Mouse (Mus musculus): ENCODE results near the gene Nfu1.

Gene Nfu1

DNA sequence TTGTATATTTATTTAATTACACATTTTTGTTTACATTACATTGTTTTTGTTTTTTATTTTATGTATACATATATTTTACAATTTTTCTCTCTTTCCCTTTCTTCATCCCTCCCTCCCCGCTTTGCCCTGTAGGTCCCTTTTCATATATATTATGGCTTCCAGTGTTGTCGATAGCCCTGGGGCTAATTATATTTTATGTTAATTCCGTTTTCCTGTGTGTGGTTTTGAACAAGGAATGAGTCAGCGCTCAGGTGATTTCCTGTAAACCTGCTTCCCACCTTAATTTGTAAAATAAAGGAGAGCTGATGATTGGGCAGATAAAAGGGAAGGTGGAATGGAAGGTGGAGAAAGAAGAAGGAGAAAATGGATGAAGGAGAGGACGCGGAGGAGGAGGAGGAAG is at the start of gene Nfu1:
Gene Nfu1, plus strand, starts transcription at position 350 of the 400 bp plus-strand sequence.
- DNase-seq (ENCODE audit: low spot score in 2 of 2), result no peak

DNA sequence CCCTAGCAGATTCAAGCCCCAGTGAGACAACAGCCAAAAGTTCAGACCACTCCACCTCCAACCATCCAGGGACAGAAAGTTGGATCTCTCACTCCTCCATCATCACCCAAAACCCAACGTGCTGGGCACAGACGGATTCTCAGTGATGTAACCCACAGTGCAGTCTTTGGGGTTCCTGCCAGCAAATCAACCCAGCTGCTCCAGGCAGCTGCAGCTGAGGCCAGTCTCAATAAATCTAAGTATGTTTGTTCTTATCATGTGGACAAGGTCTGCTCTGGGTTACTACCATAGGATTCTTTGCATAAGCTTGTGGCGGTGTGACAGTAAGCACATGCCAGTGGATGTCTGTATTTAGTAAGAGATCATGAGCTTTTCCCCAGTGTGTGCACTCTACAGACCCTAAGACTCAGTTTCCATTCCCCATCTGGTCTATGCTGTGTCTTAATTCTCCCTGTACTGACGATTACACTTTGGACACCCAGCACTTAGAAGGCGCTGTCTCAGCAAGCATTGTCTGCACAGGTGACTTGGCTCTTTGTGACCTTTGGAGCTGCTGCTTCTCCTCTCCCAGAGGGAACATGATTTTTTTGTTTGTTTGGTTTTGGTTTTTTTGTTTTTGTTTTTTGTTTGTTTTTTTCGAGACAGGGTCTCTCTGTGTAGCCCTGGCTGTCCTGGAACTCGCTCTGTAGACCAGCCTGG is 44.9 kb upstream of the Nfu1 start:
- DNase-seq (ENCODE audit: low spot score in 2 of 2), result no peak

DNA sequence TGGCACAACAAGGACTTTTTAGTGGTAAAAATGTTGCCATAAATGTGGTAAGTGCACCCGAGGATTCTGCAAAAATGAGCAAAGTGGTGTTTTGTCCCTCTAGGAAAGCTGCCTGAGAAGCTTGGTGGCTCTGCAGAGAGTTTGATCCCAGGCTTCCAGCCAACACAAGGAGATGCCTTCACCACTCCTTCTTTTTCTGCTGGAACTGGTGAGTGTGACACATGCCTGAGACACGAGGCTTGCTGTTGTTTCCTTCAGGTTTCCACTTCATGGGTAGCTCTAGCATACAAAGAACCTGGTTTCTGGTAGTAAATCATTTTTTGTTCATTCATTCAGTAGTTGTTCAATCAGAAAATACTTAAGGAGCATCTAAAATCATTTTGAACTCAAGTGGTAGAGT is 41.9 kb upstream of the Nfu1 start:
- no peak for DNase-seq (ENCODE audit: low spot score in 2 of 2)

DNA sequence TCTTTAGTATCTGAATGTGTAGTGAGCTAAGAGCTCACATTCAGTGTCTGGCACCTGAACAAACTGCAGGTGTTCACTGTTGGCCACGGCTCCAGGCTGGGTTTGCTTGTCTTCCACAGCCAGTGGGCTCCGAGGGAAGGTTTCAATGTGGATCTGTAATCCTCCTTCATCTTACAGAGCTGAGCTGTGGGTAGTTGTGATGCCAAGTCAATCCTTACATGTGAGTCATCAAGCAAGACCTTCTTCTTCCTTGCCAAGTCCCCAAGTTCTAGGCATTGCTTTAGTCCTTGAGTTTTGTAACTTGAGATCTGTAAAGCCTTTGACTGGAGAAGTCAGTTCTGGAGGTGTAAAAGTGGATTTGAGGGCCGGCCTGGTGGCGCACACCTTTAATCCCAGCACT is 35.1 kb upstream of the Nfu1 start:
- DNase-seq (ENCODE audit: low spot score in 2 of 2), result no peak

DNA sequence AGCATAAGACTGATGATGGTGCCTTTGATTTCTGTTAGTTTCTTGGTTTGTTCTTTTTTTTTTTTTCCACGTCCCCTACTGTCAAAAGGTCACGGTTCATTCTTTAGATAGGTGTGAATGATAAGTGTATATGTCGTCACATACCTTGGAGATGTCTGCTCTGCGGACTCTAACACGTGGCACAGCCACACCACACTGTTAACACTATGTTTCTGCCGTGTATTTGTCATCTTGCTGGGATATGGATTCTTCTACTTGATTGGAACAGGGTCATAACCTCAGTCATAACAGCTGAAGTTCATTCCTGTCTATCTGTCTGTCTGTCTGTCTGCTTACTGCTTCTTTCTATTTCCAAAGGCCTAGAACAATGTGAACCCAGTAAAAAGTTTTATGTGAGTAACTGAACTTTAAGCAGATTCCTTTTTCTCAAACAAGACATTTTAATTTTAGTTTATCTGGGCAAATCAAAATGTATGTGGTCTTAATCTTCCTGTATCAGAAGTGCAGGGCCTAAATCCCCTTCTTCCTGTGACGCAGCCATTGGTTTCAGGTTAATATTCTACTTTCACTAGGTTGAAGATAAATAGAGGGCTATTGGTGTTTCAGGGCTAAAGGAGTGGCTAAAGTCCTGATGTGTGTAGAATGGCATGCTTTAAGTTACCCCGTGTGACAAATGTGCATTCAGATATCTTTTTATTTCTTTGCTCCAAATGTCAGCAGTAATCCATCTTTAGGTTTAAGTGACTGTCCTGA is 30.7 kb upstream of the Nfu1 start:
- no peak for DNase-seq (ENCODE audit: low spot score in 2 of 2)

DNA sequence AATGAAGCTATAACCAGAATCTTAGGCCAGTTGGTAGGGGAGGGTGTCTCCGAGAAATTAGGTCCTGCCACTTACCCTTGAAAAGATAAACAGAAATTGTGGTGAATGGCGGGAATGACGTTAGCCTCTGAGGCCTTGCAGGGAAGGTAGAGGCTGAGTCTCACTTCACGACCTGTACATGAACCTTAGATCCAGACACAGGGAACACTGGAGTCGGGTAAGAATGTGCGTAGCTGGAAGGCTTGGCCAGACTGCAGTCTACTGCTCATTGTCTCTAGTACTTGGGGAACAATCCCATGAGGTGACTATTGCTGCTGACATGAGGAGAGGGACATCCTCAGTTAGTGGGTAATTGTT is 30.1 kb upstream of the Nfu1 start:
- no peak for DNase-seq (ENCODE audit: low spot score in 2 of 2)

DNA sequence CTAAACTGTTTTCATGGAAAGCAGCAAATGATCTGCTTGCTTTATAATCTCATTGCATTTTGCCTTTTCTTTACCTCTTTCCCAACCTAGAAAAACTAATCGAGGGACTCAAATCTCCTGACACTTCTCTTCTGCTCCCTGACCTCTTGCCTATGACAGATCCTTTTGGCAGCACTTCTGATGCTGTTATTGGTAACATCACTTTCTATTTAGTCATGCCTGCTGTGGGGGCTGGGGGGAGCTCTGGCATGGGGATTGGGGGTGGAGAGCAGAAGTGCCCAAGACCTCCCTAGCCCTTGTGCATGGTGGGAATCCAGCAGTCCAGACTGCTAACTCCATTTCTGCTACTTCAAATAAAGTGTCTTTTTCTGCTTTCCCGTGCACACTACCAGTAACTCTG is 27.8 kb upstream of the Nfu1 start:
- DNase-seq (ENCODE audit: low spot score in 2 of 2), result no peak

DNA sequence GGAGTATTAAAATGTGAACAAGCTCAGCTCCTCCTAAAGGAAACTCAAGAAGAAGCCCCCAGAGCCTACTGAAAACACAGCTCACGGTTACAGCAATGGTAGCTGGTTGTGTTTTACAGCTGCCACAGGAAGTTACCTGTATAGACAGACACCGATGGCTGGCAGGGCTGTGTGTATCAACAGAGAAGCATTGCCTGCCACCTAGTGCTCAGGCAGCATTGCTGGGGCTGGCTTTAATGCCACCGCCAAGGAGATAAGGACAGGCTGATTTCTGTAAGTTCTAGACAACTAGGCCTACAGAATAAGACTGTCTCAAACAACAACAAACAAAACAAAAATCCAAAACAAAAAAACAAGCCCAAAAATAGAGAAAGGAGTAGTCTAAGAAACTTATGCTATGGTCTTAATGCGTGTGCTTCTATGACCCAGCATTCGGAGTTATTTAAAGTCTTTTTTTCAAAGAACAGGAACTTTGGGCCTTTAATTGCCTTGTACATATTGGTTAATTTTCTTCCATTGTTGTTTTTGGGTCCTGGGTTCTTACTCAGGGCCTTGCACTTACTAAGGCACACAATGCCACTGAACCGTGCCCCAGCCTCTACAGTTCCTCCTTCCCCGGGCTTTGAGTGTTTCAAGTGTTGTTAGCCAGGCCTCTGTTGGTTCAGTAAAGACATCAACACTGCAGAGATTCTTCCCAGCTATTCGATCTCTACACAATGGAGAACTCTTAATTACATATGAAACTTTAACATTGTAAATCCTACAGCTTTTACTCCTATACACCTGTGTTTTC is 23.5 kb upstream of the Nfu1 start:
- DNase-seq (ENCODE audit: low spot score in 2 of 2), result no peak

DNA sequence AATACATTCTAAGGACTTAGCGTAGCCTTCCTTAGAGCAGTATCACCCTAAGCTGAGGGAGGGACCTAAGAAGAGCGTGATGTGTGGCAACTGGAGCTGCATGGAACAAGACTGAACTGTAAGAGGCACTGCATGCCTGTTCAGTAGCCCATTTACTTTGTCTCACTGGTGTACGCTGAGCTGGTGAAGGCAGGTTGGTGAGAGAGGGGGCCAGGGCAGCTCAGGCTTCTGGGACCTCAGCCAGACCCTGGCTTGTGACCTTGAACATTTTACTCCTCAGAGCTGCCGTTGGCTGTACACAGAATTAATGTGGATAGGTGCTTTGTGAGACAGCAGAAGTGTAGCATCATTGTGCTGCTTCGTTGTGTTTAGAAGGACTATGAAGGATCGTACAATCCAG is 19.5 kb upstream of the Nfu1 start:
- DNase-seq (ENCODE audit: low spot score in 2 of 2), result no peak

DNA sequence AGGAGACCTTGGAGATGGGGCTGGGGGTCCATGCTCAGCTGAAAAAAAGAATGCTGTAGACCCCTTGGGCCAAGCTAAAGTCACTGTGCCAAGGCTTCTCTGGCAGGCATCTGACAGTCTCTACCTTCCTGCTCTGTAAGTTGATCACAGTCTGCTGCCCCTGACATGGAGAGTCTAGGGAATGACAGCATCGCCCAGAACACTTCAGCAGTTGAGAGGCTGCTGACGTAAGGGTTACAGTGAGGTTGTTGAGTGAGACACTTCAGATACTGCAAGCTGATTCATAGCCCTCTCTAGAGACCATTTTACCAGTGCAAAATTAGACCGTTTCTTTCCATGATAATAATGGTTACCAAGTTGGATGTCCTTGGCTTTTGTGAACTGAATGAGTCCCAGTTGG is 18.0 kb upstream of the Nfu1 start:
- no peak for DNase-seq (ENCODE audit: low spot score in 2 of 2)

DNA sequence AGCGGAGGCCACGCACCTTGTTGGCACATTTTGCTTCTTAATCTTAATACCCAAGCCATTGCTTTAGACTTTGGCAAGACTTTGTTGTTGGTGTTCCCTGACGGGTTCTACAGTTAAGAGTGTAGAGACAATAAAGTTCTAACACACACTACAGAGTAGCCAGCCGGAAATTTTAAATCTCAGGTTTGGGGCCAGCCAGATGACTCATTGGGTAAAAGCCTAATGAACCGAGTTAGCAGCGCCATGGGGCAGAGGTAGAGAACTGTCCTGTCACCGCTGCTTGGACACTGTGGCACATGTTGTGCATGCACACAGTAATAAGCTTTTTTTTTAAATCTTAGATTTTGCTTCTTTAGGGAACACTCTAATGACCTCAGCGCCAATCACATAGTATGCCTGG is 16.7 kb upstream of the Nfu1 start:
- no peak for DNase-seq (ENCODE audit: low spot score in 2 of 2)

DNA sequence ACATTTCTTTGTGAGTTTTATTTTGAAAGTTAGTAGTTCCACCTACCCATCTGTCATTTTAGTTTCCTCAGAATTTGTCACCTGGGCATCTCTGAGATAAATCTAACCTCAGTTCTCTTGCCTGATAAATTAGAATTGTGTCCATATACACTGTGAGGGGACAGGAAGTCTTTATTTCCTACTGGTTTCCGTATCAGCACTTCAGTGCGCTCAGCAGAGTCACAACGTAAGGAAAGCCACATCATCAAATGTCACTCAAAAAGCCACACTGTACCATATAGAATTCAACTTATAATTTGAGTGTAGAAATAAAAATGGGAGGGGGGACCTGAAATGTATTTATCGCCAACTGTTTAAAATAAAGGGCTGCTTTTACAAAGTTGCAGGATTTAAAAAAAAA is 14.8 kb upstream of the Nfu1 start:
- no peak for DNase-seq (ENCODE audit: low spot score in 2 of 2)

DNA sequence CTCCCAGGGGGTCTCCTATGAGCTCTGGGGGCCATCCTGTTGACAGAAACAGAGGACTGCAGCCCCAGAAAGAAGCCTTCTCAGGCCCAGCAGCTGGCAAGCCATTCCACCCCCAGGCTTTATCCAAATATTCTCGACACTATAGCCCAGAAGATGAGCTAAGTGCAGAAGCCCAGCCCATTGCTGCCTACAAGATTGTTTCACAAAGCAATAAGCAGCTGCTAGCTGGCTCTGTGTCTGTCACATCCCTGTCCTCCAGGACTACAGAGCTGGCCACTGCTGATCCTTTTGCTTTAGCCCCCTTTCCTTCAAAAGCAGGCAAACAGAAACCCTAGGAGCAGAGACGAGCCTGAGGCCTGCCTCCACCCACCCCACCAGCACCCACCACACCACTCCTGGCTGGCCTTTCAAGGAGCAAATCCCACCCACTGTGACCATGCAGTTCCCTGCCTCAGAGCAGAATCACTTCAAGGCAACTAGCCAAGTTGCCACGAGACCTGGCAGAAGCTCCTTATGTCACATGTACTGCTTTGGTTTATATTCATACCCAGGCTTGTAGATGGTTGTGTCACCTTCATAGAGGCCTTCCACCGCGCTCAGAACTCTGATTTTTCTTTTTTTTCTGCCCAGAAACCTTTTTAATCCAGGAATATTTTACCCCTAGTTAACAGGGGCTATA is 12.3 kb upstream of the Nfu1 start:
- DNase-seq (ENCODE audit: low spot score in 2 of 2), result peak in 1 of 2 experiments; percentile 39

DNA sequence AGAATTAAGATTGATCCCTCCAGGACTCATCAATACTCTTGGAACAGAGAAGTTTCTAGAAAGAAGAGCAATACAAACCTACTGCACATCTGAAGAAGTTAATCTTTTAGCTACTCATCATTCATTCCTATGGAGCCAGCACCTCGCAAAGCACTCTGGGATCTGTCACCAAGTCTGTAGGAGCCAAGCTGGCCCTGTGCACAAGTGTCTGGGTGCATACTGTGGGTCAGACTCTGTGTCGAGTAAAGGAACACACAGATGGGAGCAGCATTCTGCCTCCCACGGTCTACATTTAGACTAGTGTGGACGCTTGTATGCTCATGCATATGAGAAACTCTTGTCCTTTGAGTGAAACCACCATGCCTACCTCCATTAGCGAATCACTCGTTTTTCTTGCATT is 11.7 kb upstream of the Nfu1 start:
- DNase-seq (ENCODE audit: low spot score in 2 of 2), result no peak

DNA sequence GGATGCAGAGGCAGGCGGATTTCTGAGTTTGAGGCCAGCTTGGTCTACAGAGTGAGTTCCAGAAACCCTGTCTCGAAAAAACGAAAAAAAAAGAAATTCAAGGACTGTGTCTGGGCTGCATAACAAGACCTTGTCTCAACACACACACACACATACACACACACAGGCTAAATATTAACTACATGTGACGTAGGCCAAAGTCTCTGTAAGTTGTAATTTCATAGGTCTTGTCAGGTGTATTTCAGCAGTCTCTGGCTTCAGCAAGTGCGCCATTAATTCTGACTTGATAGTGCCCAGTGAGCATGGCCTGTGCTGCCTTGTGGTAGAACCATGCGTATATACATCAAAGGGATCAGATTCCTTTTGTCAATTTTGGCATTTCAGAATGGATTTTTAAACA is 7.0 kb upstream of the Nfu1 start:
- no peak for DNase-seq (ENCODE audit: low spot score in 2 of 2)

DNA sequence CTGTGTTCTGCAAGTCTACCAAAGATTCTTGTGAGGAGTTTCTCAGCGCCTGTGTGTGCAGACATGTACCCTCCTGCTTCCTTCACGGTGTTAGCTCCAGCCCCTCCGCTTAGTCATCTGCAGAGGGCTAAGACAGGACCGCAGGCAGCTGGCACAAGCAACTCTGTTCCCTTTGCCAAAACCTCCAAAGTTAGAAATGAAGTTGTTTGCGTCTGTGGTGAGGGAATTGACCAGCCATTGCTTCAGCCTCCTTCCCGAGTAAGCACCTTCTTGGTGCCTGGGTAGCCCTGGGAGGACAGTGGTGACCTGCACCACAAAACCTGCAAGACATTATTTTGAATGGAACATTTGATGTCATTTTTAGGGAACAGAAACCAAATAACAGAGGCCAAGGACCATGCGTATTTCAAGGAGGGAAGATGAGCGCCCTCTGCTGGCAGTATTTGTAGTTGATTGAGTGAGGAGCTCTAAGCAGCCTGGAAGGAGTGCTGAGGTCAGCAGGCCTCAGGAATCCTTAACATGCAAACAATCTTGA is 6.4 kb upstream of the Nfu1 start:
- peak; percentile 58 to 73 for DNase-seq (ENCODE audit: low spot score in 2 of 2)

DNA sequence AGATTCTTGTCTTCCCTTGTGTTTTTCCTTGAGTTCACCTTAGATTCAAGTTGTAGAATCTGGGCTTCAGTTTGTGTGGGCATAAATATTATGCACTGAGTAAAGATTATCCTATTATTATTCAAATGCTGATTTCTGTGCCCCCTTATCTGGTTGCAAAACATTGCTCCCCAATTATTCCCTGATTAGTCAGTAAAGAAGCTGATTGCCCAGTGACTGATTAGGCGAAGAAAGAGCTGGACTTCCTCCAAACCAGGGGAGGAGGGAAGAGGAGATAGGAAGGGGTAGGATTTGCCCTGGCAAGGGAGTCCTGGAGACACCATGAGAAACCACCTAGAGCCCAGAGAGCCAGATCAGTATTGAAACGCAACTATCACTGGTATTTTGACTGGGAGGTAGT is 4.9 kb upstream of the Nfu1 start:
- DNase-seq (ENCODE audit: low spot score in 2 of 2), result no peak

DNA sequence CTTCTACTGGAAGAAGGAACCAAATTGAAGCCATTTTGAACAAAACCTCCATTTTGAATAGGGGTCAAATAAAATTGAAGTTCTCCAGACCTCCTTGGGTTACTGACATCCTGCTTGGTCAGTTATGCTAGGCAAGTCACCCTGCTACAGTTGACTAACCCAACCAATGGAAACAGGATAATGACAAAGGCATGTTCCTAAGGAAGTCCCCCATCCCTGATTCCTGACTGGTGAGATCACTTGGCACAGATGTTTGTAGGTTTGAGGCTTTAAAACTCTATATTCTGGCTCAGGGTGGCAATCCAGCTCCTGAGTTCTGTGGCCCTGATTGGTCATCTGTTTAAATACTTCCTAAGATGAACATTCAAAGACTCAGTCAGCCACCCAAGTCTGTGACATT is 3.5 kb upstream of the Nfu1 start:
- no peak for DNase-seq (ENCODE audit: low spot score in 2 of 2)

DNA sequence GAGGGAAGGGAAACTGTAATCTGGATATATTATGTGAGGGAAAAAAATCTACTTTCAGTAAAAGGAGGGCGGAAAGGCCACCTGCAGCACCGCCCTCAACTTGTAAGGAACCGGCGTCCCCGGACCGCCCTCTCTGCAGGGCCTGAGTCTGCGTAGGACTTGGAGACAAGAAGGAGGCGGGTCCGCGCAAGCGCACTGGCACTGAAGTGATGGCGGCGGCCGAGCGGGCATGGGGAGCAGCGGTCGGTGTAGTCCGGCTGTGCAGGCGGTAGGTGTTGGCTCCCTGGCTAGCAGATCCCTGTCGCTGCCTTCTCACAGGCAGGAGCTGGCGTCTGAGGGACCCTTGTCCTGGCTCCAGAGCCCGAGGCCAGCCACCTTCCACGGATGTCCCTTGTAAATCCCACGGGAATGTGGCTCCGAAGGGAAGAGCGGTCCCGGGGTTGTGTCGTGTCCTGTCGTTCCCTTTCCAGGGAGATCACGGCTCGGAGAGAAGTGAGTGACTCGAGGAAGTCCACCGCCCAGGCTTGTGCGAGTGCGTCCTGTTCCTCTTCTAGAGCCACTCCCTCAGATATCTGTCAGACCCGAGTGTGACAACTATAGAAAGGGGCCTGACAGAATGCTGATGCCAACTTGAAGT is 774 bp downstream of the Nfu1 start:
- peak; percentile 85 to 89 for DNase-seq (ENCODE audit: low spot score in 2 of 2)

DNA sequence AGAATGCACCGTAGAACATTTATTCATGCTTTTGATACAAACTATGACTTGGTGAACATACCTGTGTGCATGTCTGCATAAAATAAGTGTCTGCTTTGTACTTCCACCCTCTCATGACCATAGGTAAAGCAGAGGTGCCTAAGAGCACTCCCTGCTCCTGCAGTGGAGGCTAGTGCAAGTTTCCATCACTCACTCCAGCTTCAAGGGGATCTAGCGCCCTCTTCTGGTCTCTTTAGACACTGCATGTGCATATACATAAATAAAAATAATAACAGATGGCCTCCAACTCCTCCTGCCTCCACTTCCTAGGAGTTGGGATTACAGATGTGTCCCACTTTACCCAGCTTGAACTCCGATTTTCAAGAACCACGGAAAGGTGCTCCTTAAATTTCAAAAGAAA is 7.9 kb downstream of the Nfu1 start:
- DNase-seq (ENCODE audit: low spot score in 2 of 2), result no peak

DNA sequence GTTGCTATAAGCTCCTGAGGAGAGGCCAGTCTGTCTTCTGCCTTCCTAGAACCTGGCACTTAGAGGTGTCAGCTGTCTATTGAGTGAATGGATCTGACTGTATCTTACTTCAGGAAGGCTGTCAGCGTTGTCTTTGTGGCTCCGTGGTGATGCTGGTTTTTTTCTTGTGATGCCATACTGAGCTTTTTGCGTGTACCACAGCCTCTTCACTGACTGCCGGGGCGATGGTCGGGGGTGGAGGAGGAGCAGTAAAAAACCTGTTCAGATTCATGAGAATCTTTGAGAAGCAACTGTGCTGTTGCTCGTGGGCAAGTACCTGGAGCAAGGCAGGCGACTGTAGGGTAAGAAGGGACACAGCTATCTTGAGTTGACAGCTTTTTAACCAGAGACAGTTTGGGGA is 9.8 kb downstream of the Nfu1 start:
- no peak for DNase-seq (ENCODE audit: low spot score in 2 of 2)

DNA sequence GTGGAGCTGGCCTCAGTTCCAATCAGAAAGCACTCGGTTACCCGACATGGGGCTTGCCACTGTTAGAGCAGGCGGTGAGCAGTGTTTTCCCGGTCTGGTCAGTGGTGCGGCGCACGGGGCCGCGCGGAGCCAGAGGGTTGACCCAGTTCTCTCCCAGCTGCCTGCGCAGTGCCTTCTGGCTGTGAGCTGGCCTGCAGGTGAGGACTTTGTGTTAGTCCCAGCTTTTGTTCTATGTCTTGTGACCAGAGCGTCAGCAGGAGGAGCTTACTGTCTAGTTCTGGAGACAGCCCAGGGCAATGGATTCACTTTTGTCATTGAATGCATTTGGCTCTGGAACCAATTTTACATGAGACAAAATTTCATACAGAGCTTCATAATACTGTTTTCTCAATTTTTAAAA is 12.8 kb downstream of the Nfu1 start:
- no peak for DNase-seq (ENCODE audit: low spot score in 2 of 2)

All from frontal cortex, postnatal 14 days (tissue).